Mouse (Mus musculus): Measurements from ENCODE around the gene Pde6h.

DNA sequence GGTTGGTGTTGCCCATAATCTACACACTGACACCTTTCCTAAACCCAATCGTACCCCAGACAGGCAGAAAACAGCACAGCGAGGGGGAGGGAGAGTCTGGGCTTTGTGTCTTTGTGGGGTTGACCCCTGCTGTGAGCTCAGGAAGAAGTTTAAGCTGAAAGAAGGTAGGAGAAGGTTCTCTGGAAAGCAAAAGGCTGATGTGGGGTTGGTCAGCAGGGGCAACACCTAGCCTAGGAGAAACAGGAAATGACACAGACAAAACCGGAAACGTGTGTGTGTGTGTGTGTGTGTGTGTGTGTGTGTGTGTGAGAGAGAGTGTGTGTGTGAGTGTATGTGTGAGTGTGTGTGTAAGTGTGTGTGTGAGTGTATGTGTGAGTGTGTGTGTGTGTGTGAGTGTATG, 43.8 kb downstream of the Pde6h start:
- TF ChIP-seq CTCF (IDR thresholded peaks at IDR 0.05), result no peak
- no peak for TF ChIP-seq EP300 (IDR thresholded peaks at IDR 0.05)
